In the genomic region with DNA sequence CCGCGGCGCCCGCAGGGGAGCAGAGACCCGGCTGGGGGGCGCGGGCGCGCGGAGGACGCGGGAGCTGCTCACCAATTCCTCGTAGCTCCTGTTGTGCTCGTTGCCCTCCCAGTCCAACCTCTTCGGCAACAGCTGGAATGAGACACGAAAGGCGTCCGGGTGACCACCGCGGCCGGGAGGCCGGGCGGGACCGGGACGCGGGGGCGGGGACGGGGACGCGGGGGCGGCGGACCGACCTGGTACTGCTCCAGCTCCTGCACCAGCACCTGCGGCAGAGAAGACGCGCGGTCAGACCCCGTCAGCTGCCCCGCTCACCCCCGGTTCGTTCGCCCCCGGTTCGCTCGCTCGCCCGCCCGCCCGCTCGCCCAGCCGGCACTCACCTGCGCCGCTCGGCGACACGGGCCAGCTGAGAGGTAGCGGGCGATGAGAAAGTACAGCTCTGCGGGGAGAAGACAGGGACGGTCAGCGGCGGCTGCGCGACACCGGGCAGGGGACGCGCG, we compare ENCODE assay signal across 8 mouse cellular contexts. TPM values are rescaled to one million over a fixed set of nuclear protein-coding genes. Genes with fewer than 3 reads are reported as not detected.
DNase-seq lines count a peak whose midpoint lies in the region; ATAC-seq and TF ChIP-seq lines count a peak whose summit lies in the region.

No protein-coding gene starts in this region.

- H3K27me3 ChIP-seq in hindbrain, embryonic 12.5 days, result no peaks in the 10 kb centered on the region
- H3K27me3 ChIP-seq in limb, embryonic 13.5 days, result no peaks in the 10 kb centered on the region
- H3K27me3 ChIP-seq in midbrain, embryonic 16.5 days (ENCODE audit: control insufficient read depth, insufficient read depth, low read depth, low read length), result no peaks in the 10 kb centered on the region

- H3K4me1 ChIP-seq in cortical plate, adult 2 months (ENCODE audit: control insufficient read depth, insufficient read depth, low read length), result peaks cover 1% of the 10 kb centered on the region; the same call in 1 of the 2 replicates
- H3K4me1 ChIP-seq in hindbrain, embryonic 12.5 days, result peaks cover 13% of the 10 kb centered on the region
- H3K4me1 ChIP-seq in limb, embryonic 13.5 days, result peaks cover 20% of the 10 kb centered on the region
- H3K4me1 ChIP-seq in midbrain, embryonic 16.5 days (ENCODE audit: control insufficient read depth, insufficient read depth, low read length), result peaks cover 25% of the 10 kb centered on the region

- peaks cover 26% of the 10 kb centered on the region for H3K36me3 ChIP-seq in hindbrain, embryonic 12.5 days
- H3K36me3 ChIP-seq in limb, embryonic 13.5 days, result peaks cover 40% of the 10 kb centered on the region
- H3K36me3 ChIP-seq in midbrain, embryonic 16.5 days (ENCODE audit: control insufficient read depth, insufficient read depth, low read length), result peaks cover 8% of the 10 kb centered on the region; the same call in 1 of the 2 replicates

- TF ChIP-seq POLR2A in cortical plate, adult 2 months (IDR thresholded peaks at IDR 0.05; ENCODE audit: extremely low read depth, insufficient read depth, low read length), result no peak

- H3K4me3 ChIP-seq in gastrocnemius, adult 2 months, result peak overlapping the region; percentile 100
- peak overlapping the region; percentile 62 for H3K4me3 ChIP-seq in cortical plate, adult 2 months (ENCODE audit: insufficient read depth, low read length)
- peak overlapping the region; percentile 99 for H3K4me3 ChIP-seq in hindbrain, embryonic 12.5 days
- H3K4me3 ChIP-seq in limb, embryonic 13.5 days, result peak overlapping the region; percentile 98
- peak overlapping the region; percentile 96 for H3K4me3 ChIP-seq in midbrain, embryonic 16.5 days (ENCODE audit: low read depth, low read length)

- H3K9me3 ChIP-seq in hindbrain, embryonic 12.5 days (replicated peaks), result no peaks in the 10 kb centered on the region
- H3K9me3 ChIP-seq in limb, embryonic 13.5 days, result no peaks in the 10 kb centered on the region
- no peaks in the 10 kb centered on the region for H3K9me3 ChIP-seq in midbrain, embryonic 16.5 days (replicated peaks; ENCODE audit: control insufficient read depth, low read length, poor library complexity, severe bottlenecking)

- H3K4me2 ChIP-seq in hindbrain, embryonic 12.5 days (replicated peaks), result peak overlapping the region; percentile 64
- H3K4me2 ChIP-seq in limb, embryonic 13.5 days (replicated peaks), result peak overlapping the region; percentile 76
- peak overlapping the region; percentile 82 for H3K4me2 ChIP-seq in midbrain, embryonic 16.5 days (ENCODE audit: low read length)

- under 1% methylated on average over 53 of the region's 68 CpGs for WGBS in hindbrain, embryonic 12.5 days
- WGBS in limb, embryonic 13.5 days, result under 1% methylated on average over 54 of the region's 68 CpGs
- under 1% methylated on average over 45 of the region's 68 CpGs for WGBS in midbrain, embryonic 16.5 days

- TF ChIP-seq CTCF in gastrocnemius, adult 2 months (IDR thresholded peaks at IDR 0.05), result no peak
- TF ChIP-seq CTCF in cortical plate, adult 2 months (IDR thresholded peaks at IDR 0.05; ENCODE audit: extremely low read depth, insufficient read depth, low read length), result no peak

- peak; percentile 75 for DNase-seq in gastrocnemius, adult 2 months
- DNase-seq in gastrocnemius, postnatal 25 days, result no peak
- DNase-seq in MN1 (ENCODE audit: low spot score), result peak; percentile 56
- DNase-seq in B cell, adult 2 months, result no peak

- peak; percentile 58 for ATAC-seq in hindbrain, embryonic 12.5 days (ENCODE audit: low FRiP score)
- ATAC-seq in limb, embryonic 13.5 days (ENCODE audit: low FRiP score, low read depth), result peak; percentile 33; the same call in 1 of the 2 replicates
- ATAC-seq in midbrain, embryonic 16.5 days, result peak; percentile 38

- intact Hi-C loops in gastrocnemius, adult 2 months (cut with DNase I), result no loop called here

- H3K27ac ChIP-seq in gastrocnemius, adult 2 months, result peak overlapping the region; percentile 99
- peak overlapping the region; percentile 99 for H3K27ac ChIP-seq in cortical plate, adult 2 months (ENCODE audit: insufficient read depth, low read length)
- H3K27ac ChIP-seq in hindbrain, embryonic 12.5 days, result peak overlapping the region; percentile 99
- H3K27ac ChIP-seq in limb, embryonic 13.5 days, result peak overlapping the region; percentile 98
- H3K27ac ChIP-seq in midbrain, embryonic 16.5 days (ENCODE audit: low read length), result peak overlapping the region; percentile 98

- H3K9ac ChIP-seq in hindbrain, embryonic 12.5 days, result peak overlapping the region; percentile 98
- H3K9ac ChIP-seq in limb, embryonic 13.5 days, result peak overlapping the region; percentile 99
- peak overlapping the region; percentile 98 for H3K9ac ChIP-seq in midbrain, embryonic 16.5 days (ENCODE audit: low read depth, low read length)

RNA-seq across cellular contexts. Expression of gene Brwd1, which starts 0.5 kb away (rescaled TPM):
- 10 to 100 TPM; 56.4 to 62.8 TPM for total RNA-seq in gastrocnemius, adult 2 months (2021)
- total RNA-seq in gastrocnemius, postnatal 25 days (2021), result 10 to 100 TPM; 59.2 to 63.4 TPM
- polyA plus RNA-seq in cortical plate, adult 2 months (2012; rRNA removed), result 94.2 and 95.0 TPM in 2 replicates
- 219 and 232 TPM in 2 replicates for polyA plus RNA-seq in hindbrain, embryonic 12.5 days (2016; fragmentation: Nextera tagmentation; extraction: Ambion mirVana)
- 109 TPM in 2 replicates for polyA plus RNA-seq in limb, embryonic 13.5 days (2015; fragmentation: Nextera tagmentation; extraction: Ambion mirVana)
- polyA plus RNA-seq in midbrain, embryonic 16.5 days (2015; fragmentation: Nextera tagmentation; extraction: Ambion mirVana), result 264 and 288 TPM in 2 replicates

RNA-seq across cellular contexts. Expression of gene Hmgn1, which starts 45.7 kb away (rescaled TPM):
- total RNA-seq in gastrocnemius, adult 2 months (2021), result 10 to 100 TPM; 19.9 to 38.1 TPM
- total RNA-seq in gastrocnemius, postnatal 25 days (2021), result 10 to 100 TPM; 30.2 to 38.5 TPM
- polyA plus RNA-seq in cortical plate, adult 2 months (2012; rRNA removed), result 70.3 and 75.2 TPM in 2 replicates
- 655 and 709 TPM in 2 replicates for polyA plus RNA-seq in hindbrain, embryonic 12.5 days (2016; fragmentation: Nextera tagmentation; extraction: Ambion mirVana)
- polyA plus RNA-seq in limb, embryonic 13.5 days (2015; fragmentation: Nextera tagmentation; extraction: Ambion mirVana), result 756 and 813 TPM in 2 replicates
- 304 and 377 TPM in 2 replicates for polyA plus RNA-seq in midbrain, embryonic 16.5 days (2015; fragmentation: Nextera tagmentation; extraction: Ambion mirVana)

Comparison
In these comparisons a context has a peak if more than half of its experiments do, and no peak if none do; other contexts are left out.
1. DNase-seq: peak in gastrocnemius, adult 2 months (single experiment) and MN1 (single experiment); none in gastrocnemius, postnatal 25 days (single experiment) and B cell, adult 2 months (0 of 2).
2. Peak in every context shown above with its lines, with median percentiles within 50 percentile points of each other: H3K27ac ChIP-seq, H3K4me3 ChIP-seq, ATAC-seq, H3K4me2 ChIP-seq and H3K9ac ChIP-seq.